Mouse (Mus musculus) frontal cortex, postnatal 10 days (tissue): Measurements from ENCODE around the gene Spg11.

Experiments used
- DNase-seq, 2 experiments: peaks; one replicate each; pipeline ENCODE4 v3.0.0; 2022; ENCODE audit warnings: low spot score in 2 of 2, mixed read lengths in 1 of 2

Gene Spg11

GRCm38 (mm10) chr2:122117961-122118958, at the start of gene Spg11:
Gene Spg11, minus strand, starts transcription at chr2:122118386.
- DNase-seq: peak; percentile 95 to 97

- DNase-seq: no peak
These were observed 46.1 kb upstream of the Spg11 start for GRCm38 (mm10) chr2:122164293-122164692.

- DNase-seq: no peak
These were observed 45.4 kb upstream of the Spg11 start for GRCm38 (mm10) chr2:122163430-122164195.

- no peak for DNase-seq
These were observed 44.3 kb upstream of the Spg11 start for GRCm38 (mm10) chr2:122162529-122162928.

- no peak for DNase-seq
These were observed 43.4 kb upstream of the Spg11 start for GRCm38 (mm10) chr2:122161542-122161941.

GRCm38 (mm10) chr2:122160680-122161079, 42.5 kb upstream of the Spg11 start, which contains the start of gene Trim69:
Gene Trim69, plus strand, starts transcription at chr2:122160700.
- peak; percentile 42 to 68 for DNase-seq

GRCm38 (mm10) chr2:122159667-122160066, 41.5 kb upstream of the Spg11 start:
- DNase-seq: no peak

- DNase-seq: no peak
These were observed 40.2 kb upstream of the Spg11 start for GRCm38 (mm10) chr2:122158362-122158802.

GRCm38 (mm10) chr2:122157561-122157960, 39.4 kb upstream of the Spg11 start:
- no peak for DNase-seq

GRCm38 (mm10) chr2:122156051-122156700, 38.0 kb upstream of the Spg11 start:
- no peak for DNase-seq

GRCm38 (mm10) chr2:122155292-122155691, 37.1 kb upstream of the Spg11 start:
- DNase-seq: no peak

- DNase-seq: no peak
These were observed 36.3 kb upstream of the Spg11 start for GRCm38 (mm10) chr2:122154479-122154878.

GRCm38 (mm10) chr2:122153681-122154365, 35.6 kb upstream of the Spg11 start:
- no peak for DNase-seq

- no peak for DNase-seq
These were observed 34.7 kb upstream of the Spg11 start for GRCm38 (mm10) chr2:122152850-122153249.

- DNase-seq: no peak
These were observed 33.0 kb upstream of the Spg11 start for GRCm38 (mm10) chr2:122151221-122151620.

- no peak for DNase-seq
These were observed 31.5 kb upstream of the Spg11 start for GRCm38 (mm10) chr2:122149716-122150115.

- no peak for DNase-seq
These were observed 31.1 kb upstream of the Spg11 start for GRCm38 (mm10) chr2:122149316-122149715.

GRCm38 (mm10) chr2:122148242-122148917, 30.2 kb upstream of the Spg11 start:
- peak in 1 of 2 experiments; percentile 49 for DNase-seq

GRCm38 (mm10) chr2:122147508-122148241, 29.5 kb upstream of the Spg11 start, which contains the start of gene B2m:
Gene B2m, plus strand, starts transcription at chr2:122147686.
- DNase-seq: peak; percentile 83 to 90

- DNase-seq: no peak
These were observed 28.5 kb upstream of the Spg11 start for GRCm38 (mm10) chr2:122146687-122147086.
